Mouse (Mus musculus): ENCODE results near the gene Olfr873. TPM values are rescaled to one million over a fixed set of nuclear protein-coding genes. Genes with fewer than 3 reads are reported as not detected.
"Not testable (repeated sequence)": the region's sequence is repeated elsewhere in the genome, so short reads cannot be mapped to it uniquely, and the experiment has no call there.

Olfr873 gene
- not detected in 2 replicates for polyA plus RNA-seq (2015; fragmentation: Nextera tagmentation; extraction: Ambion mirVana)

DNA sequence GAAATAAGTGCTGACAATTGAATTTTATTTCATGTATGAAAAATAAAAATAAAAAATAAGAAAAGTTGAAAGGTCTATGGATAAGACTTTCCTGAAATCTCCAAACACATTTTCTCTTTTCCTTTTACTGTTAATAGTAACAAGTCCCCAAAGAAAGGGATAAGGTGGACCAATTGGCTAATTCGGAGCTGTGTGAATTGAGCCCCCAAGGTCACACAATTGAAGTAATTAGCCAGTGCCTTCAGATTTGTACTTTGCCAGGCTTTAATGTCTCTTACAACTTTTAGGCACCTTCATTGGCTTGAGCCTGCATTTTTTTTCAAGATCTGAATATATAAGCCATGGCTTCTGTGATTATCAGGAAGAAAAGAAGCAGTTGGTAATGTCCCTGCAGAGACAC, at the start of gene Olfr873:
Gene Olfr873, plus strand, starts transcription at position 301 of the 400 bp plus-strand sequence.
- no peaks in the 10 kb centered on the region for H3K4me1 ChIP-seq (replicated peaks)
- no peak within 1 kb of the TSS for H3K4me3 ChIP-seq
- H3K36me3 ChIP-seq: no peaks in the 10 kb centered on the region
- 97% methylated on average over 1 of the region's 1 CpGs for WGBS
- H3K27ac ChIP-seq (replicated peaks): no peak within 1 kb of the TSS
- H3K9ac ChIP-seq: no peak within 1 kb of the TSS
- no peak for ATAC-seq (ENCODE audit: low FRiP score, low read depth)
- no peak within 1 kb of the TSS for H3K4me2 ChIP-seq
- no peaks in the 10 kb centered on the region for H3K27me3 ChIP-seq
- no peaks in the 10 kb centered on the region for H3K9me3 ChIP-seq

DNA sequence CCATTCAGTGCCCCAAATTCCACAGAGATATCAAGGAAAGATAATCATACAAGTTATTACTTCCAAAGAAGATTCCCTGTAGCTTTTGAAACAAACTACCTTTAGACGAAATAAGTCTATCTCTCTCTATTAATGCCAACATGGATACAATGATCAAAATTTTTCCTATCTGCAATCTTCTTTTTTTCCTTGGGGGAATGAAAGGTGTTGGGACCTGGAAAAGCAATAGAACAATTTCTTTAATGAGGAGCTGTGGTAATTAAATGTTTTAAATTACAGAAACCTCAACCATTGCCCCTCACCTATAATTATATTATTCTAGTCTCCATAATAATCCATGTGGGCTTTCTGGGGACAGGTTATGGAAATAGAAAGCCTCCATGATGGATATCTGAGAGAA, 16.3 kb upstream of the Olfr873 start, which contains the start of gene Olfr39:
Gene Olfr39, plus strand, starts transcription at position 301 of the 400 bp plus-strand sequence.
- ATAC-seq (ENCODE audit: low FRiP score, low read depth): no peak
- no peak within 1 kb of the TSS for H3K27ac ChIP-seq (replicated peaks)
- H3K4me2 ChIP-seq: no peak within 1 kb of the TSS
- H3K4me1 ChIP-seq (replicated peaks): no peaks in the 10 kb centered on the region
- H3K27me3 ChIP-seq: no peaks in the 10 kb centered on the region
- 86% methylated on average over 1 of the region's 1 CpGs for WGBS
- H3K9ac ChIP-seq: no peak within 1 kb of the TSS
- no peak within 1 kb of the TSS for H3K4me3 ChIP-seq
- H3K36me3 ChIP-seq: no peaks in the 10 kb centered on the region
- no peaks in the 10 kb centered on the region for H3K9me3 ChIP-seq

DNA sequence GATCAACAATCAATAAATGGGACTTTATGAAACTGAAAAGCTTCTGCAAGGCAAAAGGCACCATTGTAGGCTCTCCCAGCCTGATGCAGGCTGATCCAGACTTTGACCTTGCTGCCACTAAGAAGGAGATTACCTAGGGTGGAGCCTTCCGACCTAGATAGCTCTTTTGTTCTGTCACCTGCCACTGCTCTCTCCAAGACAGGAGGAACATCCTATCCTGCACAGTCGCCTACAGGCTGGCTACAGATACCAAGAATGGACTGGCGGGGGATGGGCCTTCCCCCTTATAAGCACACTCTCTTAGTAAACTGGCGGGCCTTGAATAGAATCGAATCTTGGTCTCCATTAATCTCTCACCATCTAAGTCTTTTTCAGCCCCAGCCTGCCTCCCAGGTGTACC, 2.8 kb upstream of the Olfr873 start:
- not testable (repeated sequence) for ATAC-seq (ENCODE audit: low FRiP score, low read depth); H3K27ac ChIP-seq (replicated peaks); H3K4me3 ChIP-seq; H3K4me2 ChIP-seq; H3K9me3 ChIP-seq; H3K27me3 ChIP-seq; H3K4me1 ChIP-seq (replicated peaks); H3K9ac ChIP-seq; H3K36me3 ChIP-seq
- WGBS: 81% methylated on average over 5 of the region's 5 CpGs

GRCm38 (mm10) chr9:20335994-20336393, 37.7 kb downstream of the Olfr873 start, which contains the start of gene Olfr18:
Gene Olfr18 (minus strand): TSS chr9:20336094.
- no peak within 1 kb of the TSS for H3K4me2 ChIP-seq
- H3K4me1 ChIP-seq (replicated peaks): no peaks in the 10 kb centered on the region
- no peak within 1 kb of the TSS for H3K27ac ChIP-seq (replicated peaks)
- ATAC-seq (ENCODE audit: low FRiP score, low read depth): no peak
- no peaks in the 10 kb centered on the region for H3K36me3 ChIP-seq
- no peaks in the 10 kb centered on the region for H3K27me3 ChIP-seq
- no peak within 1 kb of the TSS for H3K9ac ChIP-seq
- no peak within 1 kb of the TSS for H3K4me3 ChIP-seq
- H3K9me3 ChIP-seq: no peaks in the 10 kb centered on the region

- Histone ChIP-seq H3K27ac (replicated peaks) (no peak overlapping the region), H3K4me3 (no peak overlapping the region), H3K27me3 (no peaks in the 10 kb centered on the region), H3K9me3 (no peaks in the 10 kb centered on the region; the same call in 1 of the 2 replicates), H3K4me2 (no peak overlapping the region), H3K36me3 (peaks cover 58% of the 10 kb centered on the region), H3K9ac (no peak overlapping the region), H3K4me1 (replicated peaks) (no peaks in the 10 kb centered on the region)
- 88% methylated on average over 4 of the region's 4 CpGs for WGBS
- ATAC-seq (ENCODE audit: low FRiP score, low read depth): no peak
Observed at GRCm38 (mm10) chr9:20348501-20348900, 50.2 kb downstream of the Olfr873 start.

Other genes with a start within 250 kb of the Olfr873 start
- not detected in 2 replicates for gene Olfr867, start 241.0 kb upstream of the Olfr873 start, polyA plus RNA-seq (2015; fragmentation: Nextera tagmentation; extraction: Ambion mirVana)
- gene Olfr868, start 199.9 kb upstream of the Olfr873 start, polyA plus RNA-seq (2015; fragmentation: Nextera tagmentation; extraction: Ambion mirVana): not detected in 2 replicates
- gene Olfr869, start 169.5 kb upstream of the Olfr873 start, polyA plus RNA-seq (2015; fragmentation: Nextera tagmentation; extraction: Ambion mirVana): not detected in 2 replicates
- gene Olfr870, start 124.5 kb upstream of the Olfr873 start, polyA plus RNA-seq (2015; fragmentation: Nextera tagmentation; extraction: Ambion mirVana): not detected in 2 replicates
- gene Olfr871, start 86.3 kb upstream of the Olfr873 start, polyA plus RNA-seq (2015; fragmentation: Nextera tagmentation; extraction: Ambion mirVana): not detected in 2 replicates
- gene Olfr872, start 61.4 kb upstream of the Olfr873 start, polyA plus RNA-seq (2015; fragmentation: Nextera tagmentation; extraction: Ambion mirVana): not detected in 2 replicates
- gene Olfr39, start 16.2 kb upstream of the Olfr873 start, polyA plus RNA-seq (2015; fragmentation: Nextera tagmentation; extraction: Ambion mirVana): not detected in 2 replicates
- 0.18 TPM in 1 of 2 replicates, not detected in the other for gene Olfr18, start 37.6 kb downstream of the Olfr873 start, polyA plus RNA-seq (2015; fragmentation: Nextera tagmentation; extraction: Ambion mirVana)
- gene Zfp560, start 86.6 kb downstream of the Olfr873 start, polyA plus RNA-seq (2015; fragmentation: Nextera tagmentation; extraction: Ambion mirVana): 33.9 and 38.0 TPM in 2 replicates
- 13.3 and 16.1 TPM in 2 replicates for gene Zfp26, start 161.6 kb downstream of the Olfr873 start, polyA plus RNA-seq (2015; fragmentation: Nextera tagmentation; extraction: Ambion mirVana)
- gene Zfp426, start 194.2 kb downstream of the Olfr873 start, polyA plus RNA-seq (2015; fragmentation: Nextera tagmentation; extraction: Ambion mirVana): 29.0 and 31.3 TPM in 2 replicates
- gene Zfp266, start 222.9 kb downstream of the Olfr873 start, polyA plus RNA-seq (2015; fragmentation: Nextera tagmentation; extraction: Ambion mirVana): 93.9 and 99.2 TPM in 2 replicates